Mouse (Mus musculus): Measurements from ENCODE around the gene Rmnd5a. TPM values are rescaled to one million over a fixed set of nuclear protein-coding genes. Genes with fewer than 3 reads are reported as not detected.

The Rmnd5a gene
- total RNA-seq, 2 experiments from 2014 or later, result 90.8 to 96.3 TPM

- no peak for DNase-seq (ENCODE audit: extremely low spot score in 1 of 2, low spot score in 1 of 2)
These were observed 67.1 kb downstream of the Rmnd5a start, which contains the start of gene Cd8a for GRCm38 (mm10) chr6:71373249-71373775. Gene Cd8a, plus strand, starts transcription at chr6:71373427.

- no peak for DNase-seq (ENCODE audit: extremely low spot score in 1 of 2, low spot score in 1 of 2)
These were observed 68.3 kb downstream of the Rmnd5a start for GRCm38 (mm10) chr6:71372041-71372720.

GRCm38 (mm10) chr6:71371085-71371605 is 69.3 kb downstream of the Rmnd5a start:
- no peak for DNase-seq (ENCODE audit: extremely low spot score in 1 of 2, low spot score in 1 of 2)

DNA sequence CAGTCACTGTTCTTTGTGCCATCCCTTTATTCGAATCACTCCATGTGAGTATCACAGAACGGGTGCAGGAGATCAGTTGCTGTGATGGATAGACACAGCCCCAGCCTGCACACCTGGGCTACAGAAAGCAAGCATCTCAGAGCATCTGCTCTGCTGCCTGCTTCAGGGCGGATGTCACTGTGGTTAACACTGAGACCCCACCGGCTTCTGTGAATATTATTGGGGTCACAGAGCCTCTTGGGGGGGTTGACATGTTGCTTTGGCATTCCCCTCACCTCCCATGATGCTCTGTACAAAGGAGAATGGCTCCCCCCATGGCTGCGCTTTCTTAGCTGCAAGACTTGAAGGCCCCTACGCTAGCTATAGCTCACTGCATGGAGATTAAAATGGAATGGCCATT is 71.0 kb downstream of the Rmnd5a start:
- no peak for DNase-seq (ENCODE audit: extremely low spot score in 1 of 2, low spot score in 1 of 2)

GRCm38 (mm10) chr6:71363995-71364394 is 76.4 kb downstream of the Rmnd5a start:
- DNase-seq (ENCODE audit: extremely low spot score in 1 of 2, low spot score in 1 of 2), result no peak

GRCm38 (mm10) chr6:71361156-71361670 is 79.2 kb downstream of the Rmnd5a start:
- DNase-seq (ENCODE audit: extremely low spot score in 1 of 2, low spot score in 1 of 2), result no peak

DNA sequence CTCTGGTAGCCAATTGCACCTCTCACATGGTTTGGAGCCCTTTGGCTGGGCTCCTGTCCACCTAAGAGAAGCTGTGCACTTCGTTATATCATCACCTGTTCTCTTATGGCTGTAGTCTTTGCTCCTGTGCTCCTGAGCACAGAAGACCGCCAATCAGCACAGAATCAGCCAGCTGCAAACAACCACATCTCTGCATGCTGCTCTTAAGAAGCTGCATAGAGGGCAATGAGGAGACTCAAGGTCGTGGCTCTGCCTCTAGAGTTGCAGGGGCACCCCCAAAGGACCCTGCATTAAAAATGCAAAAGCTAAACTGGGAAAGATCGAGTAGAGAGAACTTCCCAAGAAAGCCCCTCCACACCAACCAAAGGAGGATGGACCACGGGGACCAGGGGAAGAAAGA is 79.7 kb downstream of the Rmnd5a start:
- DNase-seq (ENCODE audit: extremely low spot score in 1 of 2, low spot score in 1 of 2), result no peak

DNA sequence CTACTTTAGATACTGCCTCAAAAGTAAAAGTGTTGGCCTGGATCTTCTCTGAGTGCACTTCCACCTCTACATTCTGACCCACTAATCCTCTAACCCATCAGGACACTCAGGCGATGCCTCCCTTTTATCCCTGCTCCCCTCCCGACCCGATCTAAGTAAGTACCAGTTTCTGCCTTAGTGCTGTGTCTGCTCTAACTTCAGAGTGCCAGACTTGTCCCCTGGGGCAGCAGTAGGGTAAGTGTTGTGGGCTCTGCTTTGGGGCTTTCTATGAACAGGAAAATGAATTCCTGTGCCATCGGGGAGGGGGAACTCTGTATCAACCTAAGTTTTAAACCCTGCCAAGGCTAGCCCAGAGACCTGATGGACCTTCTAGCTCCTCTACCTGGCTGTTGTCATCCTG is 80.2 kb downstream of the Rmnd5a start:
- no peak for DNase-seq (ENCODE audit: extremely low spot score in 1 of 2, low spot score in 1 of 2)

- no peak for DNase-seq (ENCODE audit: extremely low spot score in 1 of 2, low spot score in 1 of 2)
These were observed 82.9 kb downstream of the Rmnd5a start for GRCm38 (mm10) chr6:71357493-71357892.

DNA sequence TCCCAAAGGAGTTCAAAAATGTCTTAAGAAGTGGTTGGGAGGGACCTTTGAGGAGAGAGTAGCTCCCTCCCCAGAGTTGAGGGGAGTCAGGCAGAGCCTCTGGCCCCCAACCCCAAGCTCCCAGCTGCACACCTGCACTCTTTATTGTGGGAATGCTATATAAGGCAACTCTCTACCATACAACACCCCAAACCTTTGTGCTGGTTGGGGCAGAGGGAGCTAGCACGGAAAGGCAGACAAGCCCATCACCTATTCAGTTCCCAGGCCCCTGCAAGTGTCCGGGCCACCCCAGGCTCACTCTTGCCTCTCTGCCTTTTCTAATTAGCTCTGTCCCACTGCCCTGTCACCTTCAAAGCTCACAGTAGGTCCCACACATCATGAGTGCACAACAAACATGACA is 86.7 kb downstream of the Rmnd5a start:
- DNase-seq (ENCODE audit: extremely low spot score in 1 of 2, low spot score in 1 of 2), result no peak

DNA sequence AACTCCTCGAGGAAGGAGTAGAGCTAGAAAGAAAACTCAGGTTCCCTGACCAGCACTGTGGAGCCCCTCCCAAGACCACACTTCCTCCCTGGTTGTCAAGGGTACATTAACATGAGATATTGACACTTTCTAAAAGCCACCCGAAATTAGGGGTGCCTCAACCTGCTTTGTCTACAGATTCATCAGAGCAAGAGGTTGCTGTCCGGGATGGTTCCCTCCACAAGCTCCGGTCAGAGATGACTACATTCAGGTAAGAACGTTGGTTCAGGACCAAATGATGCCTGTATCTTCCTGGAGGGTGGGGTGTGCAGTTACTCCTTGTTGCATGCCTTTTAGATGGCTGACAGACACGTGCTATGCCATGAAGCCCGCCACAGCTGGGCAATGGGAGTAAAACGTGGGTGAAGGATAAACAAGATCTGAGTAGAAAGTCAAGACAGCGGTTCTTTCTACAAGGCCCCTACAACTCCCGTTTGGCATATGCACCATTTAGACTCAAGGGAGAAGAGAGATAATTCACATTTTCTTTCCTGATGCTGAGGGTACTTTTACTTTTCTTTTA is 87.5 kb downstream of the Rmnd5a start:
- no peak for DNase-seq (ENCODE audit: extremely low spot score in 1 of 2, low spot score in 1 of 2)

GRCm38 (mm10) chr6:71352201-71352600 is 88.2 kb downstream of the Rmnd5a start:
- DNase-seq (ENCODE audit: extremely low spot score in 1 of 2, low spot score in 1 of 2), result no peak

DNA sequence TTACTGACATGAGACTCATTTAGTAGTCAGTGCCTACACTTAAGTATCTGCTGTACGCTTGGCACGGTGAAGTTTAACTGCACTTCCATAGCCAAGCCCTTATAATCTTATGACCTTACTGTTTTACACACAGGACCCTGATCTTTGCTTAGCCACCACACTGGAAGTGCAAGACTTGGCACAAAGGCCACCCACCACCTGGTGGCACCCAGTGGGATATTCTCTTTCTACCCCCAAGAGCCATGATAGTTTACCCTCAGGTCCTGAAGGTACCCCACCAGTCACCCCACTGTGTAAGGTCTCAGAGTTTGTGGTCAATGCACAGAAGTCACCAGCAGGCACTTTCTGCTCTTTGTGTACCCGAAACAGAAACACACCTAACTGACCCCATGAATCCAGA is 89.2 kb downstream of the Rmnd5a start:
- no peak for DNase-seq (ENCODE audit: extremely low spot score in 1 of 2, low spot score in 1 of 2)

GRCm38 (mm10) chr6:71348006-71348405 is 92.4 kb downstream of the Rmnd5a start:
- no peak for DNase-seq (ENCODE audit: extremely low spot score in 1 of 2, low spot score in 1 of 2)

DNA sequence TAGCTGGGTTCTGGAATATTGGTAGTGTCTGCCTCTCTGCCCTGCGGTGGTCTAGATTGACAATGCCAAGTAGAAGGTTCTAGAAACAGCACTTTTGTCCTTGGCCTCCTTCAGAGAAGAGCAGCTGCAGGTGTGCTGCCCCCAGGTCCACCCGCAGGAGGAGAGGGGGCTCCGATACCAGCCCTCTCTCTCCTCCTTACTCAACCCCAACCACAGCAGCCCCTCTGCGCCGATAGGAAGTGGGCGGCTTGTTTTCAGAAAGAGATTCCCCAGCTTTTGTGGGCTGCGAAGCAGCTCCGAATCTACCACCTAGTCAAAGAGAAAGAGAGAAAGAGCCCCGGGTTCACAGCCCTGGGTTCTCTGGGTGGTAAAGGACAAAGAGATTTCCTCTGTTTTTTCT is 99.3 kb downstream of the Rmnd5a start:
- DNase-seq (ENCODE audit: extremely low spot score in 1 of 2, low spot score in 1 of 2), result no peak

DNA sequence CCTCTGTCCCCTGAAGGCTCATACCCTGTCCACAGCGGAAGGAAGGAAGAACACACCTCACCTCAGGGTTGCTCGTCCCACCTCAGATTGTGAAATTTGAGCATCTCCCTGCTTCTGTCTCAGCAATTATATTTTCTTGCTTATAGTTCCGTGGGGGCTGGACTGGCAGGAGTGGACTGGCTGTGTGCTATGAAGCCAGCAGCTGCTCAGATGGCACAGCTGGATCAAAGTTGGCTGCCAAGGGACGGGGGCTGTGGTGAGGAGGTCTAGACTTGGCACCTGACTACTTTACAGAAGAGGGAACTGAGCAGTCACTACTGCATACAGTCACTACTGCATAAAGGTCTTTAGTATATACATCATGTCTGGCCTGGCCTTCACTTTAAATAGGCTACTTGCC is 101.1 kb downstream of the Rmnd5a start:
- DNase-seq (ENCODE audit: extremely low spot score in 1 of 2, low spot score in 1 of 2), result no peak

DNA sequence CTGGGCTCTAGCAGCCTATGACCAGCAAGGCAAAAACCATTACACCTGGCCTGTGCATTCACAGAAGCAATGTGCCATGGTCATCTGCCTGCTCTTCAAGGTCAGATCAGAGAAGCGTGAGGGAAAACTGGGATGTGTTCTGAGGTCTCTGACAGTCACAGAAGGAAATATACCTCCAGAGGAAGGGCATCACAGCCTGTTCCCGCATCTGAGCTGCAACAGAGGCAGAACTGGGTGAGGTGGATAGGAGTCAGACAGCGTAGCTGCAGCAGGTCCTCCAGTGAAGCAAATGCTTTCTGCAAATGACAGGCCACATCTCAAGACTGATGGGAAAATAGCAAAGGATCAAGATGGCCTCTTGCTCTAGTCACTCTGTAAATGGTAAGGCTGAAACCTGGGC is 101.5 kb downstream of the Rmnd5a start:
- no peak for DNase-seq (ENCODE audit: extremely low spot score in 1 of 2, low spot score in 1 of 2)

Other genes starting within 250 kb of the Rmnd5a start
- not detected for gene Fabp1, start 240.8 kb downstream of the Rmnd5a start, total RNA-seq (2021)
- gene Krcc1, start 169.0 kb downstream of the Rmnd5a start, total RNA-seq (2021), result 10 to 100 TPM; 15.3 to 17.9 TPM
- 1 to 10 TPM in 1 of 2 experiments, under 1 TPM in 1; 0.96 to 1.6 TPM for gene Smyd1, start 118.4 kb downstream of the Rmnd5a start, total RNA-seq (2021)
- gene Cd8b1, start 117.8 kb downstream of the Rmnd5a start, total RNA-seq (2021), result not detected
- not detected for gene Cd8a, start 67.2 kb downstream of the Rmnd5a start, total RNA-seq (2021)
- gene Rnf103, start 53.3 kb upstream of the Rmnd5a start, total RNA-seq (2021), result 10 to 100 TPM; 46.0 to 48.3 TPM
- gene Chmp3, start 103.2 kb upstream of the Rmnd5a start, total RNA-seq (2021), result 10 to 100 TPM; 83.6 to 97.4 TPM
- 10 to 100 TPM; 35.1 to 38.5 TPM for gene Kdm3a, start 192.4 kb upstream of the Rmnd5a start, total RNA-seq (2021)

Measured in layer of hippocampus, postnatal 25 days (tissue).